Mouse (Mus musculus) forebrain, embryonic 11.5 days (tissue): ENCODE data around the gene Eml6. TPM values are rescaled to one million over a fixed set of nuclear protein-coding genes. Genes with fewer than 3 reads are reported as not detected.

ENCODE experiments used
- ATAC-seq: fragments of 200-750 bp; cut with Nextera tagmentation; replicated peaks from 2 replicates; pipeline ENCODE4 v1.8.0; 2017; ENCODE audit warnings: moderate TSS enrichment; ENCODE audit not compliant: low FRiP score
- DNase-seq: peaks from one replicate; pipeline ENCODE4 v3.0.0-alpha.2; 2017; ENCODE audit warnings: low spot score
- H3K27ac ChIP-seq: fragments of 300-500 bp; sonication (generic); 2 replicates; pipeline ENCODE4 v1.5.1; 2014; ENCODE audit warnings: low read depth, low read length
- H3K27me3 ChIP-seq: fragments of 300-500 bp; sonication (generic); 2 replicates; pipeline ENCODE4 v1.6.1; 2014; ENCODE audit warnings: mild to moderate bottlenecking, low read length, mixed read lengths; ENCODE audit not compliant: control insufficient read depth, insufficient read depth
- H3K36me3 ChIP-seq: fragments of 300-500 bp; sonication (generic); 2 replicates; pipeline ENCODE4 v1.6.1; 2014; ENCODE audit warnings: mild to moderate bottlenecking, low read length, moderate library complexity, mixed read lengths; ENCODE audit not compliant: control insufficient read depth, insufficient read depth
- H3K4me1 ChIP-seq: fragments of 300-500 bp; sonication (generic); replicated peaks from 2 replicates; pipeline ENCODE4 v1.6.1; 2014; ENCODE audit warnings: low read length, mixed read lengths; ENCODE audit not compliant: control insufficient read depth, insufficient read depth
- H3K4me2 ChIP-seq: fragments of 300-500 bp; sonication (generic); 2 replicates; pipeline ENCODE4 v1.6.1; 2014; ENCODE audit warnings: low read depth, mild to moderate bottlenecking, low read length, moderate library complexity, mixed read lengths; ENCODE audit not compliant: severe bottlenecking
- H3K4me3 ChIP-seq: fragments of 300-500 bp; sonication (generic); 2 replicates; pipeline ENCODE4 v1.5.1; 2014; ENCODE audit warnings: low read depth, low read length
- H3K9ac ChIP-seq: fragments of 300-500 bp; sonication (generic); 2 replicates; pipeline ENCODE4 v1.6.1; 2014; ENCODE audit warnings: low read length
- H3K9me3 ChIP-seq: fragments of 300-500 bp; sonication (generic); 2 replicates; pipeline ENCODE4 v1.6.1; 2016; ENCODE audit warnings: low read length, mixed read lengths; ENCODE audit not compliant: control insufficient read depth
- WGBS: fragments of 180-500 bp; shearing (Covaris S2); extraction: QIAGEN DNeasy Blood & Tissue Kit; methylation state at CpG from one replicate; pipeline ENCODE4 v1.1.7; 2014; 5-methylcytosine and 5-hydroxymethylcytosine counted together
- polyA plus RNA-seq: library from polyadenylated mRNA; unstranded; fragments of >200 nt; fragmentation: Nextera tagmentation; extraction: Ambion mirVana; gene quantifications from 2 replicates; pipeline ENCODE4 v1.2.1, GENCODE M21; 2014

The Eml6 gene
- polyA plus RNA-seq, 1 experiment from 2014 or later, result 0.76 TPM

DNA sequence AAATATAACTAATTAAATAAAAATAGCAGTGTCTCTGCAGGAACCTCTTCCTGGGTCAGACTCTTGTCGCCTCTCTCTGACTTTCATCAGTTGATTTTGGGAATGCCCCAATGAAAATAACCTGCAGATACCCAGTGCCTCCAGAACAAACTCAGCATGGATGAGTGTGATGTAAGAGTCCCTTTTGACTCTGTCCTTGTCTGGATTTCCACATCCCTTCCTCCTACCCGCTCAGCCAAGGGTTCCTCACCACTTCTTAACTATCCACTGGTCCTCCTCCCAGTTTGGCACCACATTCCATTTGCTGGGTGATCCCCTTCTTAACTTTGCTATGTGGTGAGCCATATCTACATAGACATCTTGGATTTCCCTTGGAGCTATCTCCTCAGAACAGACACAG is 235.0 kb downstream of the Eml6 start:
- no peak for ATAC-seq
- Histone ChIP-seq H3K4me2 (no peak overlapping the region), H3K27me3 (no peaks in the 10 kb centered on the region), H3K9me3 (no peaks in the 10 kb centered on the region), H3K36me3 (no peaks in the 10 kb centered on the region), H3K27ac (no peak overlapping the region), H3K4me3 (no peak overlapping the region), H3K9ac (no peak overlapping the region), H3K4me1 (0 out of 2 replicates have a peak, but pooled peaks cover 3% of the 10 kb centered on the region)
- DNase-seq, result no peak
- 92% methylated on average over 2 of the region's 2 CpGs for WGBS

DNA sequence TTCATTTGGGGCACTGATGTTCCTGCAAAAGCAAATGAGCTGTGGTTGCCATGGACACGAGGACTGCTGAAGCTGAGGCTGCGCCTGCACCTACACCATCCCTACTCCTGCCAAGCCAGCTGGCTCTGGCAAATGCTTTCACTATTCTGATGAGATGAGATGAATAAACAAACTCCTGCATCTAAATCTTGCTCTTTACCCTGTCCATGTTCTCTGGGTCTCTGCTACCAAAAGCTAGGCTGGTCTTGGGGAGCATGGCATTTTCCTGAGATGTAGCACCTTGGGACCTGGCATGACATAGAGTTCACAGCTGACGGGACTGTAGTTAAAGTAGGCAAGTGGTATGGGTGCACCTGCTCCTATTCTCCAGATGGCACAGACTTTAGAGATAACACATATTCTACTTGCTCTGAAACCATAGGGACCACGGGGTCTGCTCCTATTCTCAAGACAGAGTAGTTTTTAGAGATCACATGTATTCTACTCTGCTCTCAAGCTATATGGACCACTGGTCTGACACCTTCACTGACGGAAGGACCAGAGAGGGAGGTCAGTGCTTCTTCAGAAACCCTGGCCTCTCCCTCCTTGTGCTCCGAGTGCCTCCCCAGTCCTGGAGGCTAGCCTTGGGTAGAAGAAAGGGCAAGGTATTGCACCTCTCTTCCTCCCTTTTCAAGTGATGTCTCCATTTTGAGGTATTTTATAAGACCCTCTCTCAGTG is 236.8 kb downstream of the Eml6 start:
- Histone ChIP-seq H3K4me2 (no peak overlapping the region), H3K36me3 (no peaks in the 10 kb centered on the region), H3K27ac (no peak overlapping the region), H3K4me3 (no peak overlapping the region), H3K9me3 (no peaks in the 10 kb centered on the region), H3K9ac (no peak overlapping the region), H3K4me1 (0 out of 2 replicates have a peak, but pooled peaks cover 3% of the 10 kb centered on the region), H3K27me3 (no peaks in the 10 kb centered on the region)
- 83% methylated on average over 6 of the region's 6 CpGs for WGBS
- DNase-seq (no peak), ATAC-seq (no peak)

DNA sequence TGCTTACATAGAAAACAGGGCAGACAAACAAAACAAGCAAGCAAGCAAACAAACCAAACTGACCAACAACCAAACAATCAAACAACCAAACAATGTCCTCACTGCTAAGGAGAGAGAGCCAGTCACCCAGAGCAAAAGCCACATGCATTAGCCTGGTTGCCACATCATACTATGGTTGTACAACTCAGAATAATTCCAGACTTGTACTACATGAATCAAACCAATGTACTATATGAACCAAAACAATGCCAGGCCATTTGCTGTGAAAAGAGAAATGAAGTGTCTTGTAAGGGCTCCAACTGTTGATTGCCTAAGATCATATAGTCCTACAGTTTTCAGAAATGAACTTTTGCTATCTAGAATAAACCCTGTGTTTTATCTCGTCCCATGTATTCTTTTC is 237.3 kb downstream of the Eml6 start:
- 62% methylated on average over 1 of the region's 1 CpGs for WGBS
- ATAC-seq, result no peak
- H3K27ac ChIP-seq, result no peak overlapping the region

DNA sequence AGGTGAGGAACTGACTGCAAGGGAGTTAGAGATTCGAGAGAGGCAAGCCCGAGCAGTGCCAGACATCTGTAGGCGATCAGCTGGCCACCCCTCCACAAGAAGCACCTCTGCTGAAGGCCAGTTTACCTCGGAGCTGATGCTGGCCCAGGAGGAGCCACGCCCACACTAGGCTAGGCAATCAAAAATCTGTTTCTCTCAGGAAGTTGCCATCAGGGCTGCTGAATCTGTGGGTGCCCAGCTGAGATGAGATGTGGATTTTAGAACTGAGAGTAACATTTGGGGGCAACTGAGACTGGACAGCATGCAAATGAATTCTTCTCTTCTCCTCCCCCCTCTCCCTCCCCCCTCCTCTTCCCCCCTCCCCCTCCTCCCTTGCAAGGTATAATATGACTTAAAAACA is 238.4 kb downstream of the Eml6 start:
- no peaks in the 10 kb centered on the region for H3K36me3 ChIP-seq
- H3K4me2 ChIP-seq, result no peak overlapping the region
- WGBS, result 25% methylated on average over 5 of the region's 5 CpGs
- no peak for ATAC-seq
- no peak for DNase-seq
- H3K9me3 ChIP-seq, result no peaks in the 10 kb centered on the region
- no peak overlapping the region for H3K4me3 ChIP-seq
- no peaks in the 10 kb centered on the region for H3K27me3 ChIP-seq
- no peak overlapping the region for H3K27ac ChIP-seq
- H3K9ac ChIP-seq, result no peak overlapping the region
- H3K4me1 ChIP-seq, result 0 out of 2 replicates have a peak, but pooled peaks cover 3% of the 10 kb centered on the region

More for the DNA sequence above, 237.3 kb downstream of the Eml6 start:
- DNase-seq, result no peak
- no peak overlapping the region for H3K9ac ChIP-seq
- no peaks in the 10 kb centered on the region for H3K27me3 ChIP-seq
- no peaks in the 10 kb centered on the region for H3K36me3 ChIP-seq
- 0 out of 2 replicates have a peak, but pooled peaks cover 3% of the 10 kb centered on the region for H3K4me1 ChIP-seq
- no peak overlapping the region for H3K4me2 ChIP-seq
- no peaks in the 10 kb centered on the region for H3K9me3 ChIP-seq
- H3K4me3 ChIP-seq, result no peak overlapping the region

DNA sequence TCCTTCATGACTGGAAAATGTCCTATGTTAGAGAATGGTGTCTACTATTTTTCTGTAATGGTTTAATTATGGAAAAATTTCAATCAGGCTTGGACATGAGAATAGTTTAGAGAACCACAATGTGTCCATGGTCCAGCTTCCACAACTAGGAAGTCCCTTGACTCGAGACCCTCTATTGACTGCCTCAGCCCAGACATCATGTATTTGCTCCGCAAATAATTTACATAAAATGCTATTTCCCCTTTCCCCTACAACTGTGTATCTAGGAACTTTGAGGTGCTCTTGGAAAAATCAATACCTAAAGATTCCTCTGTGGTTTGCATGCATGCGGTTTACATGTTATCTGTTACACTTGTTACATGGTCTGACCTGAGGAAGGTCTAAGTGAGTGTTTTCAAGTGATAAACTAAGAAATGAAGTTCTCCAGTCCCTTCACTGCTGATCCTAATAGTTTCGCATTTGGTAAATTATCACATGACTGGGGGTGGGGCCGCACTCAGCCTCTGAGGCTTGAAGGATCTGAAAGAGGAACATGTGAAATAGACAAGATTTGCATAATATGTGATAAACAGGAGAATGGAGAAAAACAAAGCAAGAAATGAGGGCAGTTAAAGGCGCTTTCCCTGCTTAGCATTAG is 239.1 kb downstream of the Eml6 start:
- Histone ChIP-seq H3K4me3 (no peak overlapping the region), H3K36me3 (no peaks in the 10 kb centered on the region), H3K27me3 (no peaks in the 10 kb centered on the region), H3K9me3 (no peaks in the 10 kb centered on the region), H3K4me2 (no peak overlapping the region), H3K9ac (no peak overlapping the region), H3K27ac (no peak overlapping the region), H3K4me1 (0 out of 2 replicates have a peak, but pooled peaks cover 3% of the 10 kb centered on the region)
- DNase-seq (no peak), ATAC-seq (no peak)
- 89% methylated on average over 6 of the region's 6 CpGs for WGBS

DNA sequence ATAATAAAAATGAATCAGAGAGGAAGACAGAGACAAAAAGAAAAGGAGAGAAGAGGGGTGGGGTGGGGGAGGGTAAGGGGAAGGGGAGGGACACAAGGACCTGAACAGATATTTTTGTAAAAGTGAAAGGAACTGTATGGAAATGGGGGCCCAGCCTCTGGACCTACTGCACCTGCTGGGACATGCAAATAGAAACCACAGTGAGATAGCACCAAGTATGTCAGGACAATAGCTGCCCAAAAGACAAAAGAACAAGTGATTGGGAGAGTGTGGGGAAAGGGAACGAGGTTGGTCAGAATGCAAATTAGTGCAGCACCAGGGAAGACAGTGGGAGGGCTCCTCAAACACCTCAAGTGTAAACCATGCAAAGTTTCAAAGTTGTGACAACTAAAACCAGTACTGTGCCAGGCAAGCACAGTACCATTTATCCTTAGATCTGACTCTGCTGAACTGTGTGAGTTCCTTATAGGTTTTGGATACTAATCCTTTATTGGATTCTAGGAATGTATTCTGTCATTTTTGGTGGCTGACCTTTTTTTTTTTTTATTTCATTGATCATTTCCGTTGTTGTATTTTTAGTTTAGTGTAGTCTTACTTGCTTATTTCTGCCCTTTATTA is 246.3 kb downstream of the Eml6 start:
- H3K9ac ChIP-seq, result no peak overlapping the region
- no peaks in the 10 kb centered on the region for H3K36me3 ChIP-seq
- H3K4me3 ChIP-seq, result no peak overlapping the region
- no peak overlapping the region for H3K4me2 ChIP-seq
- no peak for DNase-seq
- H3K4me1 ChIP-seq, result no peaks in the 10 kb centered on the region
- WGBS, result 31% methylated on average over 2 of the region's 2 CpGs
- no peak overlapping the region for H3K27ac ChIP-seq
- ATAC-seq, result no peak
- H3K9me3 ChIP-seq, result no peaks in the 10 kb centered on the region
- H3K27me3 ChIP-seq, result no peaks in the 10 kb centered on the region

DNA sequence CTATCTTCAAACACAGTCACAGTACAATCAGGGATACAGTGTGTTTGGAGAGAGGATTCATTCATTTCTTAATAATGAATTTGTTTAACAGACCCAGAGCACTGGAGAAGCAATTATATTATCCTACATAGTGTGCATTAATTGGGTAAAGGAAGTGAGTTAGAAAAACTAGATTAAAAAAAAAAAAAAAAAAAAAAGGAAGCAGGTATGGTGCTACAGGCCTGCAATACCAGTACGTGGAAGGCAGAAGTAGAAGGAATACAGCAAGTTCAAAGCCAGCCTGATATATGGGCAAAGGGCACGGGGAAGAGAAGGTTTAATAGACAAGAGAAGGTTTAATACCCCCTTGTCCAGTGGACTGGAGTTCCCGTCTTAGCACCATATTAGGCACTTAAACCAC is 246.9 kb downstream of the Eml6 start:
- H3K36me3 ChIP-seq, result no peaks in the 10 kb centered on the region
- no peaks in the 10 kb centered on the region for H3K4me1 ChIP-seq
- H3K27ac ChIP-seq, result no peak overlapping the region
- no peak overlapping the region for H3K9ac ChIP-seq
- no peaks in the 10 kb centered on the region for H3K27me3 ChIP-seq
- 59% methylated on average over 3 of the region's 3 CpGs for WGBS
- H3K4me3 ChIP-seq, result no peak overlapping the region
- no peak overlapping the region for H3K4me2 ChIP-seq
- ATAC-seq (no peak), DNase-seq (no peak)
- H3K9me3 ChIP-seq, result no peaks in the 10 kb centered on the region

DNA sequence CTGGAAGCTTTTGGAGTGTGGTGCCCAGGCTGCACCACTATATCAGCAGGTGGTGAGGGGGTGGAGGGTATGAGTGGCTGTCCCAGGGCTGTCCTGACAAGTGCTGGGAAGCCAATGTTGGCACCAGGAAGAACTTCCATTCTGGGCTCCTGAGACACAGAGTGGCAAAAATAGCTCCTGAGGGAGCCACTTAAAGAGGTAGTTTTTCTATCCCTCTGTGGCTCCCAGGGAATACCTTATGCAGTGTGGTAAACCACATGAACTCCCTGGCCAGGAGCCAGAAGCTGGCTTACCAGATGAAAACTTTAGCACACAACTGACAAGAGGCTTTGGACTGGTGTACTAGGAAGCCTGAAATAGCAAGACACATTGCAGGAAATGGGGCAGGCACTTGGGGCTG is 247.9 kb downstream of the Eml6 start:
- DNase-seq, result no peak
- H3K9me3 ChIP-seq, result no peaks in the 10 kb centered on the region
- ATAC-seq, result no peak
- no peaks in the 10 kb centered on the region for H3K4me1 ChIP-seq
- no peaks in the 10 kb centered on the region for H3K36me3 ChIP-seq
- no peak overlapping the region for H3K9ac ChIP-seq
- H3K27me3 ChIP-seq, result no peaks in the 10 kb centered on the region
- H3K4me3 ChIP-seq, result no peak overlapping the region
- no peak overlapping the region for H3K4me2 ChIP-seq
- H3K27ac ChIP-seq, result no peak overlapping the region
